In genomic region chr2:122149716-122150115, GRCm38 (mm10) we compare ENCODE assay signal across 22 mouse cellular contexts. TPM values are rescaled to one million over a fixed set of nuclear protein-coding genes. Genes with fewer than 3 reads are reported as not detected.
DNase-seq lines count a peak whose midpoint lies in the region; TF ChIP-seq lines count a peak whose summit lies in the region.
"Had no signal": no experiment of that assay in that cellular context is flagged by ENCODE, and none has a peak within 500 bp of the region (broad histone marks: within the 10 kb centered on the region; RNA-seq: fewer than 3 reads in every experiment).

No protein-coding gene starts in this region.

- intact Hi-C loops in heart, adult 2 months (cut with DNase I), result no loop called here

- TF ChIP-seq POLR2A in heart, adult 2 months (IDR thresholded peaks at IDR 0.05; ENCODE audit: insufficient read depth, low read depth, low read length), result no peak
- TF ChIP-seq POLR2A in lung, adult 2 months (IDR thresholded peaks at IDR 0.05; ENCODE audit: borderline replicate concordance, extremely low read depth, low read depth, low read length), result no peak
- TF ChIP-seq POLR2A in myocyte (IDR thresholded peaks at IDR 0.05; ENCODE audit: insufficient read length, low read depth), result no peak

- H3K27ac ChIP-seq in heart, adult 2 months, result no peak overlapping the region
- H3K27ac ChIP-seq in layer of hippocampus, adult 2 months, result no peak overlapping the region
- H3K27ac ChIP-seq: forebrain, embryonic 15.5 days; hindbrain, embryonic 15.5 days; limb, embryonic 10.5 days; midbrain, embryonic 10.5 days had no signal

- TF ChIP-seq CTCF in heart, adult 2 months (IDR thresholded peaks at IDR 0.05), result no peak
- TF ChIP-seq CTCF in lung, adult 2 months (IDR thresholded peaks at IDR 0.05; ENCODE audit: insufficient read depth, low read length), result no peak
- no peak for TF ChIP-seq CTCF in layer of hippocampus, adult 2 months (conservative IDR thresholded peaks at IDR 0.05)

- H3K4me3 ChIP-seq in heart, adult 2 months, result peak overlapping the region; percentile 10; the same call in 1 of the 2 replicates
- H3K4me3 ChIP-seq in lung, adult 2 months (replicated peaks; ENCODE audit: extremely low read depth, low read depth, low read length), result peak overlapping the region; percentile 33
- peak overlapping the region; percentile 91 for H3K4me3 ChIP-seq in myocyte
- H3K4me3 ChIP-seq in layer of hippocampus, adult 2 months, result no peak overlapping the region
- H3K4me3 ChIP-seq: forebrain, embryonic 15.5 days; hindbrain, embryonic 15.5 days; limb, embryonic 10.5 days; midbrain, embryonic 10.5 days had no signal

- H3K36me3 ChIP-seq in heart, adult 2 months (ENCODE audit: control insufficient read depth, insufficient read depth, low read length), result peaks cover 23% of the 10 kb centered on the region
- H3K36me3 ChIP-seq in myocyte (ENCODE audit: control insufficient read depth, insufficient read depth), result peaks cover 21% of the 10 kb centered on the region
- H3K36me3 ChIP-seq: forebrain, embryonic 15.5 days; hindbrain, embryonic 15.5 days had no signal

- peak overlapping the region; percentile 93 for H3K4me2 ChIP-seq in myocyte (ENCODE audit: low read depth)
- H3K4me2 ChIP-seq: forebrain, embryonic 15.5 days had no signal

- H3K27me3 ChIP-seq in heart, adult 2 months (ENCODE audit: control insufficient read depth, insufficient read depth, low read length), result no peaks in the 10 kb centered on the region
- H3K27me3 ChIP-seq in myocyte (ENCODE audit: control insufficient read depth, insufficient read depth, insufficient read length), result no peaks in the 10 kb centered on the region
- H3K27me3 ChIP-seq: forebrain, embryonic 15.5 days; hindbrain, embryonic 15.5 days had no signal

- H3ac ChIP-seq in myocyte (ENCODE audit: control insufficient read depth, insufficient read length), result no peak overlapping the region

- no peak for TF ChIP-seq EP300 in heart, adult 2 months (IDR thresholded peaks at IDR 0.05; ENCODE audit: insufficient read depth, low read depth, low read length)

- H3K4me1 ChIP-seq in heart, adult 2 months (ENCODE audit: control insufficient read depth, insufficient read depth, low read length), result peaks cover 8% of the 10 kb centered on the region
- H3K4me1 ChIP-seq in lung, adult 2 months (ENCODE audit: control insufficient read depth, insufficient read depth, low read length), result peaks cover 10% of the 10 kb centered on the region
- H3K4me1 ChIP-seq: forebrain, embryonic 15.5 days had no signal

- H3K79me2 ChIP-seq in heart, adult 2 months (replicated peaks; ENCODE audit: control insufficient read depth, insufficient read depth, low read length), result peaks cover 2% of the 10 kb centered on the region
- peaks cover 39% of the 10 kb centered on the region for H3K79me2 ChIP-seq in myocyte (ENCODE audit: control insufficient read depth, insufficient read depth)

- DNase-seq in heart, adult 2 months, result no peak
- DNase-seq in heart, adult 18-20 months, result no peak
- DNase-seq in lung, adult 2 months, result no peak
- no peak for DNase-seq in lung, postnatal 14 days
- DNase-seq in induced T-regulatory cell, adult 2 months (ENCODE audit: low read depth), result peak; percentile 55
- DNase-seq in layer of hippocampus, adult 2 months (ENCODE audit: low spot score in 2 of 2), result no peak
- DNase-seq: adrenal gland, postnatal 10 days; cerebellum, postnatal 10 days; spleen, adult 18-20 months had no signal

- 62% methylated on average over 3 of the region's 3 CpGs for WGBS in heart, adult 2 months
- 47% methylated on average over 3 of the region's 3 CpGs for WGBS in lung, adult 2 months

- H3K9ac ChIP-seq in heart, adult 2 months (ENCODE audit: low read depth, low read length), result no peak overlapping the region
- H3K9ac ChIP-seq: forebrain, embryonic 15.5 days; hindbrain, embryonic 15.5 days had no signal

TF ChIP-seq in myocyte, 11 proteins besides CTCF, POLR2A, EP300 and RAD21:
- TF ChIP-seq E2F4 (IDR thresholded peaks at IDR 0.05; ENCODE audit: insufficient read depth) (no peak), TCF3 (IDR thresholded peaks at IDR 0.05; ENCODE audit: insufficient read length, low read depth) (no peak), MAX (IDR thresholded peaks at IDR 0.05; ENCODE audit: low read depth) (no peak), POLR2AphosphoS2 (IDR thresholded peaks at IDR 0.05; ENCODE audit: insufficient read length, low read depth) (no peak), MYOD1 (IDR thresholded peaks at IDR 0.05; ENCODE audit: control insufficient read depth in 1 of 3, insufficient read length in 2 of 3, low read depth in 2 of 3) (no peak), USF1 (IDR thresholded peaks at IDR 0.05; ENCODE audit: low read depth) (no peak), MYOG (IDR thresholded peaks at IDR 0.05; ENCODE audit: control insufficient read depth in 1 of 3, insufficient read depth in 1 of 3, insufficient read length in 2 of 3, low read depth in 2 of 3) (no peak), REST (IDR thresholded peaks at IDR 0.05; ENCODE audit: insufficient read depth, insufficient read length) (no peak), CEBPB (IDR thresholded peaks at IDR 0.05; ENCODE audit: insufficient read depth, poor library complexity, severe bottlenecking) (no peak), TCF12 (IDR thresholded peaks at IDR 0.05; ENCODE audit: insufficient read depth, poor library complexity, severe bottlenecking) (no peak), SRF (IDR thresholded peaks at IDR 0.05; ENCODE audit: control insufficient read depth, insufficient read length, low read depth) (no peak)

RNA-seq across cellular contexts. Expression of gene B2m, which starts 2.2 kb away (rescaled TPM):
- total RNA-seq in heart, adult 2 months (2021), result 100 to 1,000 TPM; 201 to 240 TPM
- 400 and 574 TPM in 2 replicates for polyA plus RNA-seq in heart, adult 2 months (2012; rRNA removed)
- 100 to 1,000 TPM; 297 to 515 TPM for total RNA-seq in heart, adult 18-20 months (2021)
- polyA plus RNA-seq in lung, adult 2 months (2012; rRNA removed), result 1,104 and 1,411 TPM in 2 replicates
- polyA plus RNA-seq in myocyte (2012; fragmentation: generic; extraction: Trizol), result 321 TPM
- 100 to 1,000 TPM in 1 of 2 experiments, 10 to 100 TPM in 1; 98.0 to 115 TPM for total RNA-seq in layer of hippocampus, adult 2 months (2021)

RNA-seq across cellular contexts. Expression of gene Trim69, which starts 10.8 kb away (rescaled TPM):
- not detected for total RNA-seq in heart, adult 2 months (2021)
- 0.15 TPM in 1 of 2 replicates, not detected in the other for polyA plus RNA-seq in heart, adult 2 months (2012; rRNA removed)
- total RNA-seq in heart, adult 18-20 months (2021), result not detected
- polyA plus RNA-seq in lung, adult 2 months (2012; rRNA removed), result 0.08 TPM in 1 of 2 replicates, not detected in the other
- 0.04 TPM for polyA plus RNA-seq in myocyte (2012; fragmentation: generic; extraction: Trizol)
- total RNA-seq in layer of hippocampus, adult 2 months (2021), result not detected
- total RNA-seq: adrenal gland, postnatal 10 days; G1E; gastrocnemius, adult 18-20 months; left cerebral cortex, adult 18-20 months; neutrophil, adult 5-6 weeks had no signal
- polyA plus RNA-seq: forebrain, embryonic 15.5 days; G1E; heart, embryonic 16.5 days; hindbrain, embryonic 15.5 days; kidney, embryonic 14.5 days; midbrain, embryonic 10.5 days had no signal

RNA-seq across cellular contexts. Expression of gene Spg11, which starts 31.5 kb away (rescaled TPM):
- 10 to 100 TPM; 10.8 to 11.3 TPM for total RNA-seq in heart, adult 2 months (2021)
- polyA plus RNA-seq in heart, adult 2 months (2012; rRNA removed), result 3.8 and 6.7 TPM in 2 replicates
- total RNA-seq in heart, adult 18-20 months (2021), result 10 to 100 TPM; 10.7 to 13.1 TPM
- 7.4 and 9.2 TPM in 2 replicates for polyA plus RNA-seq in lung, adult 2 months (2012; rRNA removed)
- polyA plus RNA-seq in myocyte (2012; fragmentation: generic; extraction: Trizol), result 5.8 TPM
- total RNA-seq in layer of hippocampus, adult 2 months (2021), result 10 to 100 TPM; 15.5 to 17.1 TPM

RNA-seq across cellular contexts. Expression of gene Patl2, which starts 36.3 kb away (rescaled TPM):
- not detected for total RNA-seq in heart, adult 2 months (2021)
- polyA plus RNA-seq in heart, adult 2 months (2012; rRNA removed), result not detected in 2 replicates
- total RNA-seq in heart, adult 18-20 months (2021), result not detected
- polyA plus RNA-seq in lung, adult 2 months (2012; rRNA removed), result 0.07 TPM in 1 of 2 replicates, not detected in the other
- 0.07 TPM for polyA plus RNA-seq in myocyte (2012; fragmentation: generic; extraction: Trizol)
- not detected for total RNA-seq in layer of hippocampus, adult 2 months (2021)
- total RNA-seq: gastrocnemius, adult 18-20 months; neutrophil, adult 5-6 weeks had no signal
- polyA plus RNA-seq: forebrain, embryonic 15.5 days; hindbrain, embryonic 15.5 days; kidney, embryonic 14.5 days; limb, embryonic 10.5 days; lung, embryonic 16.5 days; midbrain, embryonic 10.5 days; stomach, embryonic 16.5 days had no signal

RNA-seq across cellular contexts. Expression of gene Terb2, which starts 36.4 kb away (rescaled TPM):
- total RNA-seq in heart, adult 2 months (2021), result not detected
- not detected in 2 replicates for polyA plus RNA-seq in heart, adult 2 months (2012; rRNA removed)
- total RNA-seq in heart, adult 18-20 months (2021), result not detected
- polyA plus RNA-seq in lung, adult 2 months (2012; rRNA removed), result not detected in 2 replicates
- polyA plus RNA-seq in myocyte (2012; fragmentation: generic; extraction: Trizol), result not detected
- total RNA-seq in layer of hippocampus, adult 2 months (2021), result not detected
- total RNA-seq: adrenal gland, postnatal 10 days; G1E; gastrocnemius, adult 18-20 months; left cerebral cortex, adult 18-20 months; neutrophil, adult 5-6 weeks had no signal
- polyA plus RNA-seq: forebrain, embryonic 15.5 days; G1E; heart, embryonic 16.5 days; kidney, embryonic 14.5 days; limb, embryonic 10.5 days; lung, embryonic 16.5 days; midbrain, embryonic 10.5 days; stomach, embryonic 16.5 days had no signal
